Mouse (Mus musculus) heart, embryonic 10.5 days (tissue): ENCODE data around the gene Acox3. TPM values are rescaled to one million over a fixed set of nuclear protein-coding genes. Genes with fewer than 3 reads are reported as not detected.

Source experiments
- DNase-seq: peaks from one replicate; pipeline ENCODE4 v3.0.0-alpha.2; 2017; ENCODE audit warnings: low spot score
- H3K27ac ChIP-seq: fragments of 300-500 bp; sonication (generic); 2 replicates; pipeline ENCODE4 v1.5.1; 2016; ENCODE audit warnings: mild to moderate bottlenecking
- H3K27me3 ChIP-seq: fragments of 300-500 bp; sonication (generic); 2 replicates; pipeline ENCODE4 v1.6.1; 2016; ENCODE audit warnings: mild to moderate bottlenecking; ENCODE audit not compliant: poor library complexity, insufficient read depth, severe bottlenecking
- H3K36me3 ChIP-seq: fragments of 300-500 bp; sonication (generic); 2 replicates; pipeline ENCODE4 v1.6.1; 2016; ENCODE audit warnings: mild to moderate bottlenecking, moderate library complexity
- H3K4me1 ChIP-seq: fragments of 300-500 bp; sonication (generic); 2 replicates; pipeline ENCODE4 v1.6.1; 2016; ENCODE audit warnings: mild to moderate bottlenecking
- H3K4me3 ChIP-seq: fragments of 300-500 bp; sonication (generic); 2 replicates; pipeline ENCODE4 v1.5.1; 2016; ENCODE audit warnings: mild to moderate bottlenecking, moderate library complexity
- H3K9me3 ChIP-seq: fragments of 300-500 bp; sonication (generic); 2 replicates; pipeline ENCODE4 v1.6.1; 2016; ENCODE audit warnings: mild to moderate bottlenecking, moderate library complexity
- WGBS: fragments of 180-500 bp; shearing (Covaris S2); methylation state at CpG from one replicate; pipeline ENCODE4 v1.1.7; 2016; 5-methylcytosine and 5-hydroxymethylcytosine counted together
- polyA plus RNA-seq: library from polyadenylated mRNA; unstranded; fragments of >200 nt; fragmentation: Nextera tagmentation; extraction: Ambion mirVana; gene quantifications from 2 replicates; pipeline ENCODE4 v1.2.1, GENCODE M21; 2016

The Acox3 gene
- polyA plus RNA-seq, 1 experiment from 2014 or later, result 9.9 TPM

GRCm38 (mm10) chr5:35557946-35558621 lies 24.8 kb upstream of the Acox3 start:
- Histone ChIP-seq H3K4me1 (peaks cover 38% of the 10 kb centered on the region), H3K27ac (peak overlapping the region; percentile 71; the same call in 1 of the 2 replicates), H3K27me3 (no peaks in the 10 kb centered on the region), H3K9me3 (no peaks in the 10 kb centered on the region), H3K4me3 (no peak overlapping the region), H3K36me3 (peaks cover 63% of the 10 kb centered on the region)
- WGBS, result 81% methylated on average over 13 of the region's 13 CpGs
- DNase-seq, result no peak

- WGBS, result 31% methylated on average over 8 of the region's 8 CpGs
- H3K4me3 ChIP-seq, result no peak overlapping the region; the same call in 1 of the 2 replicates
- no peaks in the 10 kb centered on the region for H3K27me3 ChIP-seq
- peaks cover 76% of the 10 kb centered on the region for H3K36me3 ChIP-seq
- H3K27ac ChIP-seq, result peak overlapping the region; percentile 86
- H3K9me3 ChIP-seq, result no peaks in the 10 kb centered on the region
- DNase-seq, result peak; percentile 84
- peaks cover 39% of the 10 kb centered on the region for H3K4me1 ChIP-seq
Measured at GRCm38 (mm10) chr5:35559447-35559846, 23.4 kb upstream of the Acox3 start.

- H3K36me3 ChIP-seq, result peaks cover 82% of the 10 kb centered on the region
- 76% methylated on average over 2 of the region's 2 CpGs for WGBS
- H3K4me3 ChIP-seq, result no peak overlapping the region
- peak; percentile 67 for DNase-seq
- no peak overlapping the region for H3K27ac ChIP-seq
- H3K9me3 ChIP-seq, result no peaks in the 10 kb centered on the region
- H3K27me3 ChIP-seq, result no peaks in the 10 kb centered on the region
- peaks cover 37% of the 10 kb centered on the region for H3K4me1 ChIP-seq
Measured at GRCm38 (mm10) chr5:35562616-35563015, 20.2 kb upstream of the Acox3 start.

GRCm38 (mm10) chr5:35563449-35563848 lies 19.4 kb upstream of the Acox3 start:
- peaks cover 84% of the 10 kb centered on the region for H3K36me3 ChIP-seq
- no peak overlapping the region for H3K27ac ChIP-seq
- 0% methylated on average over 1 of the region's 1 CpGs for WGBS
- no peak overlapping the region for H3K4me3 ChIP-seq
- peaks cover 28% of the 10 kb centered on the region for H3K4me1 ChIP-seq
- no peaks in the 10 kb centered on the region for H3K9me3 ChIP-seq
- H3K27me3 ChIP-seq, result no peaks in the 10 kb centered on the region
- DNase-seq, result peak; percentile 85

- Histone ChIP-seq H3K36me3 (peaks cover 97% of the 10 kb centered on the region), H3K27me3 (no peaks in the 10 kb centered on the region), H3K4me3 (no peak overlapping the region), H3K4me1 (peaks cover 11% of the 10 kb centered on the region; the same call in 1 of the 2 replicates), H3K9me3 (no peaks in the 10 kb centered on the region), H3K27ac (no peak overlapping the region)
- DNase-seq, result no peak
- WGBS, result 88% methylated on average over 9 of the region's 9 CpGs
Measured at GRCm38 (mm10) chr5:35565217-35565616, 17.6 kb upstream of the Acox3 start.

GRCm38 (mm10) chr5:35566632-35567031 lies 16.2 kb upstream of the Acox3 start:
- peaks cover 98% of the 10 kb centered on the region for H3K36me3 ChIP-seq
- H3K9me3 ChIP-seq, result no peaks in the 10 kb centered on the region
- no peaks in the 10 kb centered on the region for H3K27me3 ChIP-seq
- no peak overlapping the region for H3K4me3 ChIP-seq
- no peak for DNase-seq
- WGBS, result 91% methylated on average over 4 of the region's 4 CpGs
- peaks cover 11% of the 10 kb centered on the region; the same call in 1 of the 2 replicates for H3K4me1 ChIP-seq
- no peak overlapping the region for H3K27ac ChIP-seq

GRCm38 (mm10) chr5:35571546-35571945 lies 11.3 kb upstream of the Acox3 start:
- peaks cover 17% of the 10 kb centered on the region for H3K4me1 ChIP-seq
- no peak overlapping the region for H3K4me3 ChIP-seq
- peaks cover 70% of the 10 kb centered on the region for H3K36me3 ChIP-seq
- no peak for DNase-seq
- no peak overlapping the region for H3K27ac ChIP-seq
- H3K27me3 ChIP-seq, result no peaks in the 10 kb centered on the region
- H3K9me3 ChIP-seq, result no peaks in the 10 kb centered on the region
- WGBS, result 93% methylated on average over 6 of the region's 6 CpGs

- peak within 1 kb of the TSS; percentile 92 for H3K27ac ChIP-seq
- peaks cover 37% of the 10 kb centered on the region for H3K36me3 ChIP-seq
- peak within 1 kb of the TSS; percentile 93 for H3K4me3 ChIP-seq
- H3K27me3 ChIP-seq, result 0 out of 2 replicates have a peak, but pooled peaks cover 9% of the 10 kb centered on the region
- peaks cover 17% of the 10 kb centered on the region for H3K4me1 ChIP-seq
- peak; percentile 97 for DNase-seq
- H3K9me3 ChIP-seq, result no peaks in the 10 kb centered on the region
- WGBS, result 4% methylated on average over 56 of the region's 56 CpGs
Measured at GRCm38 (mm10) chr5:35574653-35575599, 7.9 kb upstream of the Acox3 start, which contains the start of gene Trmt44. Gene Trmt44 (minus strand): TSS chr5:35575070.

- H3K36me3 ChIP-seq, result peaks cover 21% of the 10 kb centered on the region
- H3K9me3 ChIP-seq, result no peaks in the 10 kb centered on the region
- no peak overlapping the region for H3K27ac ChIP-seq
- WGBS, result 88% methylated on average over 10 of the region's 10 CpGs
- no peak overlapping the region for H3K4me3 ChIP-seq
- DNase-seq, result no peak
- H3K27me3 ChIP-seq, result 0 out of 2 replicates have a peak, but pooled peaks cover 9% of the 10 kb centered on the region
- H3K4me1 ChIP-seq, result peaks cover 17% of the 10 kb centered on the region
Measured at GRCm38 (mm10) chr5:35576409-35577020, 6.3 kb upstream of the Acox3 start.

- no peak for DNase-seq
- H3K9me3 ChIP-seq, result no peaks in the 10 kb centered on the region
- no peak overlapping the region for H3K4me3 ChIP-seq
- 61% methylated on average over 2 of the region's 2 CpGs for WGBS
- H3K4me1 ChIP-seq, result peaks cover 24% of the 10 kb centered on the region
- H3K36me3 ChIP-seq, result peaks cover 3% of the 10 kb centered on the region
- no peak overlapping the region for H3K27ac ChIP-seq
- 0 out of 2 replicates have a peak, but pooled peaks cover 9% of the 10 kb centered on the region for H3K27me3 ChIP-seq
Measured at GRCm38 (mm10) chr5:35578411-35578810, 4.4 kb upstream of the Acox3 start.

GRCm38 (mm10) chr5:35579247-35579893 lies 3.5 kb upstream of the Acox3 start:
- Histone ChIP-seq H3K27ac (no peak overlapping the region), H3K27me3 (0 out of 2 replicates have a peak, but pooled peaks cover 9% of the 10 kb centered on the region), H3K4me1 (peaks cover 19% of the 10 kb centered on the region), H3K4me3 (no peak overlapping the region), H3K9me3 (no peaks in the 10 kb centered on the region), H3K36me3 (no peaks in the 10 kb centered on the region)
- no peak for DNase-seq
- WGBS, result 38% methylated on average over 5 of the region's 5 CpGs
